ENCODE assay signal across 9 mouse cellular contexts in the genomic region with DNA sequence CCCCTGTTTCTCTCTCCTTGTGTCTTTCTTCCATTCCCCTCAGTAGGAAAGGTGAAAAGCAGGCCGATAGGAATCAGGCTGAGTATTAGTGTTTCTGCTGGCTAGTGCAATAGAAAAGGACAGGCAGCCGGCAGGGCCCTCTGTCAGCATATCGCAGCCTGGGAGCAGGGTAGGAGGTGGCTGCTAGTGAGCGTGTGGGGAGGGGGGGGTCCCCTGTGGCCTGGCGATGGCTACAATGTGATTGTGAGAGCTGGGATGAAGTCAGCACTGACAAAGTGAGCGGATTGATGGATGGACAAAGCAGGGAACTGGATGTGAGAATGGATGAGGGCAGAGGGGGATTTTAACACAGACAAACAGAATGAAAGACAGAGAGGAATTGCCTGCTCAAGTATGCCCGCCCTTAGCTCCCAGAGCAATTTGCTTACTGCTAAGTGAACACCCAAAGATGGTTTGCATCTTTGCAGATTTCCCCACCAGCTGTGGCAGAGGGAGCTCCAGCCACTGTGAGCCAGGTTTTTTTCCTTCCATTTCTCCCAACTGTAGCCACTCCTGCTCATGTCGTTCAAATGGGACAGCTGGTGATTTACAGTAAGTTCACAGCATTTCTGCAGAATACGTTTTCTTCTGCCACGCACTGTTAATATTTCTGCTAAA.
DNase-seq lines count a peak whose midpoint lies in the region; ATAC-seq and TF ChIP-seq lines count a peak whose summit lies in the region.
"Had no signal": no experiment of that assay in that cellular context is flagged by ENCODE, and none has a peak within 500 bp of the region (broad histone marks: within the 10 kb centered on the region; RNA-seq: fewer than 3 reads in every experiment).

No protein-coding gene starts in this region.

- no peak for DNase-seq in liver, adult 2 months (ENCODE audit: extremely low read depth, low read depth, low spot score)
- DNase-seq in liver, result no peak
- DNase-seq in embryonic facial prominence, embryonic 10.5 days (ENCODE audit: low spot score), result peak; percentile 24
- DNase-seq in thymus, postnatal 14 days, result no peak
- DNase-seq in kidney, postnatal 14 days, result no peak
- DNase-seq: cerebellum, adult 9-10 months had no signal

- H3K4me3 ChIP-seq in liver, adult 2 months (ENCODE audit: insufficient read depth, low read depth, low read length), result no peak overlapping the region
- no peak overlapping the region for H3K4me3 ChIP-seq in embryonic facial prominence, embryonic 10.5 days
- H3K4me3 ChIP-seq in hindbrain, embryonic 12.5 days, result 0 out of 2 replicates have a peak overlapping the region, but pooled peaks have one; percentile 2
- no peak overlapping the region for H3K4me3 ChIP-seq in neural tube, embryonic 15.5 days (replicated peaks)

- no peak for TF ChIP-seq CTCF in liver, adult 2 months (IDR thresholded peaks at IDR 0.05; ENCODE audit: low read depth, low read length)

- peak overlapping the region; percentile 49 for H3K27ac ChIP-seq in liver, adult 2 months (replicated peaks; ENCODE audit: insufficient read depth, low read depth, low read length)
- peak overlapping the region; percentile 12; the same call in 1 of the 2 replicates for H3K27ac ChIP-seq in embryonic facial prominence, embryonic 10.5 days (replicated peaks)
- H3K27ac ChIP-seq in hindbrain, embryonic 12.5 days, result peak overlapping the region; percentile 45
- no peak overlapping the region for H3K27ac ChIP-seq in neural tube, embryonic 15.5 days (replicated peaks)

- H3K36me3 ChIP-seq in liver, adult 2 months (ENCODE audit: control insufficient read depth, insufficient read depth, low read length), result no peaks in the 10 kb centered on the region
- no peaks in the 10 kb centered on the region for H3K36me3 ChIP-seq in embryonic facial prominence, embryonic 10.5 days (replicated peaks)
- H3K36me3 ChIP-seq in hindbrain, embryonic 12.5 days, result no peaks in the 10 kb centered on the region
- no peaks in the 10 kb centered on the region for H3K36me3 ChIP-seq in neural tube, embryonic 15.5 days

- peak; percentile 89 for ATAC-seq in hindbrain, embryonic 12.5 days (ENCODE audit: low FRiP score)
- ATAC-seq in neural tube, embryonic 15.5 days (ENCODE audit: low FRiP score), result no peak
- ATAC-seq: inflammation-experienced regulatory T-cells, adult 6 months had no signal

- no peaks in the 10 kb centered on the region for H3K27me3 ChIP-seq in liver, adult 2 months (ENCODE audit: control insufficient read depth, insufficient read depth, low read length)
- H3K27me3 ChIP-seq in embryonic facial prominence, embryonic 10.5 days (replicated peaks; ENCODE audit: low read depth, poor library complexity, severe bottlenecking), result peaks cover 10% of the 10 kb centered on the region; the same call in 1 of the 2 replicates
- no peaks in the 10 kb centered on the region for H3K27me3 ChIP-seq in hindbrain, embryonic 12.5 days
- H3K27me3 ChIP-seq in neural tube, embryonic 15.5 days (replicated peaks), result peaks cover 8% of the 10 kb centered on the region

- H3K4me2 ChIP-seq in hindbrain, embryonic 12.5 days (replicated peaks), result peak overlapping the region; percentile 7
- peak overlapping the region; percentile 22 for H3K4me2 ChIP-seq in neural tube, embryonic 15.5 days

- WGBS in liver, adult 2 months, result 46% methylated on average over 10 of the region's 10 CpGs
- WGBS in embryonic facial prominence, embryonic 10.5 days, result 39% methylated on average over 10 of the region's 10 CpGs
- WGBS in hindbrain, embryonic 12.5 days, result 21% methylated on average over 10 of the region's 10 CpGs
- WGBS in neural tube, embryonic 15.5 days, result 19% methylated on average over 10 of the region's 10 CpGs

- no peaks in the 10 kb centered on the region; the same call in 1 of the 2 replicates for H3K4me1 ChIP-seq in liver, adult 2 months (ENCODE audit: control insufficient read depth, insufficient read depth, low read length)
- peaks cover 7% of the 10 kb centered on the region for H3K4me1 ChIP-seq in embryonic facial prominence, embryonic 10.5 days
- H3K4me1 ChIP-seq in hindbrain, embryonic 12.5 days, result peaks cover 15% of the 10 kb centered on the region
- peaks cover 23% of the 10 kb centered on the region for H3K4me1 ChIP-seq in neural tube, embryonic 15.5 days

- H3K9me3 ChIP-seq in embryonic facial prominence, embryonic 10.5 days, result no peaks in the 10 kb centered on the region
- no peaks in the 10 kb centered on the region for H3K9me3 ChIP-seq in hindbrain, embryonic 12.5 days (replicated peaks)
- H3K9me3 ChIP-seq in neural tube, embryonic 15.5 days (replicated peaks), result no peaks in the 10 kb centered on the region

- TF ChIP-seq POLR2A in liver, adult 2 months (IDR thresholded peaks at IDR 0.05; ENCODE audit: extremely low read depth, insufficient read depth, low read length), result no peak

- H3K9ac ChIP-seq in liver, adult 2 months (ENCODE audit: low read depth, low read length), result no peak overlapping the region
- 0 out of 2 replicates have a peak overlapping the region, but pooled peaks have one; percentile 2 for H3K9ac ChIP-seq in hindbrain, embryonic 12.5 days
- no peak overlapping the region for H3K9ac ChIP-seq in neural tube, embryonic 15.5 days (replicated peaks)

- no peaks in the 10 kb centered on the region for H3K79me2 ChIP-seq in liver, adult 2 months (ENCODE audit: control insufficient read depth, insufficient read depth, low read length)
